Mouse (Mus musculus): Measurements from ENCODE around the gene Rab11fip5.

GRCm38 (mm10) chr6:85419150-85419549 lies 44.7 kb upstream of the Rab11fip5 start:
- TF ChIP-seq POLR2A (IDR thresholded peaks at IDR 0.05; ENCODE audit: insufficient read length, low read depth), result no peak
- no peak for TF ChIP-seq E2F4 (IDR thresholded peaks at IDR 0.05; ENCODE audit: insufficient read depth)
- TF ChIP-seq SRF (IDR thresholded peaks at IDR 0.05; ENCODE audit: control insufficient read depth, insufficient read length, low read depth), result no peak
- TF ChIP-seq USF1 (IDR thresholded peaks at IDR 0.05; ENCODE audit: low read depth), result no peak
- TF ChIP-seq CEBPB (IDR thresholded peaks at IDR 0.05; ENCODE audit: insufficient read depth, poor library complexity, severe bottlenecking), result no peak
- TF ChIP-seq POLR2AphosphoS2 (IDR thresholded peaks at IDR 0.05; ENCODE audit: insufficient read length, low read depth), result no peak
- TF ChIP-seq TCF12 (IDR thresholded peaks at IDR 0.05; ENCODE audit: insufficient read depth, poor library complexity, severe bottlenecking), result no peak
- no peak for TF ChIP-seq MAX (IDR thresholded peaks at IDR 0.05; ENCODE audit: low read depth)

All from myocyte (in vitro differentiated cells).